Mouse (Mus musculus): ENCODE data around the gene Ahcyl1. TPM values are rescaled to one million over a fixed set of nuclear protein-coding genes. Genes with fewer than 3 reads are reported as not detected.

Ahcyl1 gene
- polyA plus RNA-seq, 1 experiment, result 38.4 TPM

GRCm38 (mm10) chr3:107680790-107681576 is 15.4 kb downstream of the Ahcyl1 start:
- no peak for TF ChIP-seq CTCF (IDR thresholded peaks at IDR 0.05; ENCODE audit: control insufficient read depth, insufficient read depth, low read length)
- no peak for TF ChIP-seq POLR2A (IDR thresholded peaks at IDR 0.05; ENCODE audit: borderline replicate concordance, control insufficient read depth, low read depth, low read length)
- WGBS, result 30% methylated on average over 7 of the region's 7 CpGs
- no peak overlapping the region for H3K27ac ChIP-seq (ENCODE audit: control insufficient read depth, insufficient read depth, low read depth, low read length, poor library complexity)

GRCm38 (mm10) chr3:107671509-107671908 is 24.9 kb downstream of the Ahcyl1 start:
- Histone ChIP-seq H3K27ac (ENCODE audit: control insufficient read depth, insufficient read depth, low read depth, low read length, poor library complexity) (no peak overlapping the region), H3K4me1 (ENCODE audit: control insufficient read depth, insufficient read depth, low read length) (no peaks in the 10 kb centered on the region; the same call in 1 of the 2 replicates), H3K4me3 (replicated peaks; ENCODE audit: control insufficient read depth, low read depth, low read length) (no peak overlapping the region)
- TF ChIP-seq CTCF (IDR thresholded peaks at IDR 0.05; ENCODE audit: control insufficient read depth, insufficient read depth, low read length) (no peak), POLR2A (IDR thresholded peaks at IDR 0.05; ENCODE audit: borderline replicate concordance, control insufficient read depth, low read depth, low read length) (no peak)
- WGBS, result 51% methylated on average over 2 of the region's 2 CpGs

More at GRCm38 (mm10) chr3:107680790-107681576, 15.4 kb downstream of the Ahcyl1 start:
- H3K4me1 ChIP-seq (ENCODE audit: control insufficient read depth, insufficient read depth, low read length), result no peaks in the 10 kb centered on the region; the same call in 1 of the 2 replicates
- H3K4me3 ChIP-seq (replicated peaks; ENCODE audit: control insufficient read depth, low read depth, low read length), result no peak overlapping the region

- TF ChIP-seq POLR2A (IDR thresholded peaks at IDR 0.05; ENCODE audit: borderline replicate concordance, control insufficient read depth, low read depth, low read length) (no peak), CTCF (IDR thresholded peaks at IDR 0.05; ENCODE audit: control insufficient read depth, insufficient read depth, low read length) (no peak)
- Histone ChIP-seq H3K4me3 (replicated peaks; ENCODE audit: control insufficient read depth, low read depth, low read length) (no peak overlapping the region), H3K27ac (ENCODE audit: control insufficient read depth, insufficient read depth, low read depth, low read length, poor library complexity) (no peak overlapping the region), H3K4me1 (ENCODE audit: control insufficient read depth, insufficient read depth, low read length) (no peaks in the 10 kb centered on the region; the same call in 1 of the 2 replicates)
- WGBS, result 34% methylated on average over 4 of the region's 4 CpGs
Measured at GRCm38 (mm10) chr3:107670500-107670899, 25.9 kb downstream of the Ahcyl1 start.

- TF ChIP-seq POLR2A (IDR thresholded peaks at IDR 0.05; ENCODE audit: borderline replicate concordance, control insufficient read depth, low read depth, low read length) (no peak), CTCF (IDR thresholded peaks at IDR 0.05; ENCODE audit: control insufficient read depth, insufficient read depth, low read length) (no peak)
- H3K27ac ChIP-seq (ENCODE audit: control insufficient read depth, insufficient read depth, low read depth, low read length, poor library complexity), result no peak overlapping the region
- 87% methylated on average over 7 of the region's 7 CpGs for WGBS
Measured at GRCm38 (mm10) chr3:107668786-107669185, 27.6 kb downstream of the Ahcyl1 start.

GRCm38 (mm10) chr3:107667426-107667825 is 28.9 kb downstream of the Ahcyl1 start:
- WGBS, result 92% methylated on average over 6 of the region's 6 CpGs
- H3K27ac ChIP-seq (ENCODE audit: control insufficient read depth, insufficient read depth, low read depth, low read length, poor library complexity), result no peak overlapping the region
- TF ChIP-seq POLR2A (IDR thresholded peaks at IDR 0.05; ENCODE audit: borderline replicate concordance, control insufficient read depth, low read depth, low read length) (no peak), CTCF (IDR thresholded peaks at IDR 0.05; ENCODE audit: control insufficient read depth, insufficient read depth, low read length) (no peak)
- H3K4me3 ChIP-seq (replicated peaks; ENCODE audit: control insufficient read depth, low read depth, low read length), result no peak overlapping the region
- H3K4me1 ChIP-seq (ENCODE audit: control insufficient read depth, insufficient read depth, low read length), result no peaks in the 10 kb centered on the region; the same call in 1 of the 2 replicates

More at GRCm38 (mm10) chr3:107668786-107669185, 27.6 kb downstream of the Ahcyl1 start:
- H3K4me3 ChIP-seq (replicated peaks; ENCODE audit: control insufficient read depth, low read depth, low read length), result no peak overlapping the region
- H3K4me1 ChIP-seq (ENCODE audit: control insufficient read depth, insufficient read depth, low read length), result no peaks in the 10 kb centered on the region; the same call in 1 of the 2 replicates

- no peak overlapping the region for H3K4me3 ChIP-seq (replicated peaks; ENCODE audit: control insufficient read depth, low read depth, low read length)
- TF ChIP-seq CTCF (IDR thresholded peaks at IDR 0.05; ENCODE audit: control insufficient read depth, insufficient read depth, low read length) (no peak), POLR2A (IDR thresholded peaks at IDR 0.05; ENCODE audit: borderline replicate concordance, control insufficient read depth, low read depth, low read length) (no peak)
- no peak overlapping the region for H3K27ac ChIP-seq (ENCODE audit: control insufficient read depth, insufficient read depth, low read depth, low read length, poor library complexity)
- 86% methylated on average over 1 of the region's 1 CpGs for WGBS
- H3K4me1 ChIP-seq (ENCODE audit: control insufficient read depth, insufficient read depth, low read length), result no peaks in the 10 kb centered on the region
Measured at GRCm38 (mm10) chr3:107664641-107665040, 31.7 kb downstream of the Ahcyl1 start.

- TF ChIP-seq POLR2A (IDR thresholded peaks at IDR 0.05; ENCODE audit: borderline replicate concordance, control insufficient read depth, low read depth, low read length) (no peak), CTCF (IDR thresholded peaks at IDR 0.05; ENCODE audit: control insufficient read depth, insufficient read depth, low read length) (no peak)
- H3K27ac ChIP-seq (ENCODE audit: control insufficient read depth, insufficient read depth, low read depth, low read length, poor library complexity), result no peak overlapping the region
- no peaks in the 10 kb centered on the region for H3K4me1 ChIP-seq (ENCODE audit: control insufficient read depth, insufficient read depth, low read length)
- WGBS, result 87% methylated on average over 1 of the region's 1 CpGs
- H3K4me3 ChIP-seq (replicated peaks; ENCODE audit: control insufficient read depth, low read depth, low read length), result no peak overlapping the region
Measured at GRCm38 (mm10) chr3:107659000-107659399, 37.4 kb downstream of the Ahcyl1 start.

GRCm38 (mm10) chr3:107656888-107657287 is 39.5 kb downstream of the Ahcyl1 start:
- Histone ChIP-seq H3K4me1 (ENCODE audit: control insufficient read depth, insufficient read depth, low read length) (no peaks in the 10 kb centered on the region), H3K4me3 (replicated peaks; ENCODE audit: control insufficient read depth, low read depth, low read length) (no peak overlapping the region), H3K27ac (ENCODE audit: control insufficient read depth, insufficient read depth, low read depth, low read length, poor library complexity) (no peak overlapping the region)
- 57% methylated on average over 4 of the region's 4 CpGs for WGBS
- TF ChIP-seq CTCF (IDR thresholded peaks at IDR 0.05; ENCODE audit: control insufficient read depth, insufficient read depth, low read length) (no peak), POLR2A (IDR thresholded peaks at IDR 0.05; ENCODE audit: borderline replicate concordance, control insufficient read depth, low read depth, low read length) (no peak)
